Mouse (Mus musculus) embryonic facial prominence, embryonic 11.5 days (tissue): Measurements from ENCODE around the gene Dedd2. TPM values are rescaled to one million over a fixed set of nuclear protein-coding genes. Genes with fewer than 3 reads are reported as not detected.

Source experiments
- ATAC-seq: fragments of 200-750 bp; cut with Nextera tagmentation; replicated peaks from 2 replicates; pipeline ENCODE4 v1.8.0; 2017; ENCODE audit warnings: low read depth; ENCODE audit not compliant: insufficient number of reproducible peaks, low FRiP score, low TSS enrichment
- DNase-seq: peaks from one replicate; pipeline ENCODE4 v3.0.0-alpha.2; 2015; ENCODE audit warnings: low spot score
- H3K27ac ChIP-seq: fragments of 300-500 bp; sonication (generic); replicated peaks from 2 replicates; pipeline ENCODE4 v1.5.1; 2014; ENCODE audit warnings: mild to moderate bottlenecking, low read depth, low read length, control low read depth
- H3K27me3 ChIP-seq: fragments of 300-500 bp; sonication (generic); 2 replicates; pipeline ENCODE4 v1.6.1; 2014; ENCODE audit warnings: mild to moderate bottlenecking, low read length, moderate library complexity, mixed read lengths; ENCODE audit not compliant: control insufficient read depth, insufficient read depth
- H3K36me3 ChIP-seq: fragments of 300-500 bp; sonication (generic); replicated peaks from 2 replicates; pipeline ENCODE4 v1.6.1; 2014; ENCODE audit warnings: low read depth, mild to moderate bottlenecking, low read length, moderate library complexity, mixed read lengths; ENCODE audit not compliant: control insufficient read depth, insufficient read depth
- H3K4me1 ChIP-seq: fragments of 300-500 bp; sonication (generic); 2 replicates; pipeline ENCODE4 v1.6.1; 2014; ENCODE audit warnings: low read length, mixed read lengths; ENCODE audit not compliant: control insufficient read depth, insufficient read depth
- H3K4me2 ChIP-seq: fragments of 300-500 bp; sonication (generic); 2 replicates; pipeline ENCODE4 v1.6.1; 2014; ENCODE audit warnings: low read depth, mild to moderate bottlenecking, control low read depth, low read length, moderate library complexity
- H3K4me3 ChIP-seq: fragments of 300-500 bp; sonication (generic); 2 replicates; pipeline ENCODE4 v1.5.1; 2014; ENCODE audit warnings: low read depth, low read length, control low read depth
- H3K9ac ChIP-seq: fragments of 300-500 bp; sonication (generic); replicated peaks from 2 replicates; pipeline ENCODE4 v1.6.1; 2014; ENCODE audit warnings: mild to moderate bottlenecking, control low read depth, low read length
- H3K9me3 ChIP-seq: fragments of 300-500 bp; sonication (generic); replicated peaks from 2 replicates; pipeline ENCODE4 v1.6.1; 2016; ENCODE audit warnings: mild to moderate bottlenecking, low read length, inconsistent platforms, mixed read lengths; ENCODE audit not compliant: control insufficient read depth
- WGBS: fragments of 180-500 bp; shearing (Covaris S2); extraction: QIAGEN DNeasy Blood & Tissue Kit; methylation state at CpG from one replicate; pipeline ENCODE4 v1.1.7; 2014; 5-methylcytosine and 5-hydroxymethylcytosine counted together
- polyA plus RNA-seq: library from polyadenylated mRNA; unstranded; fragments of >200 nt; fragmentation: Nextera tagmentation; extraction: Ambion mirVana; gene quantifications from 2 replicates; pipeline ENCODE4 v1.2.1, GENCODE M21; 2014

Dedd2 gene
- polyA plus RNA-seq, 1 experiment from 2014 or later: 7.7 TPM

DNA sequence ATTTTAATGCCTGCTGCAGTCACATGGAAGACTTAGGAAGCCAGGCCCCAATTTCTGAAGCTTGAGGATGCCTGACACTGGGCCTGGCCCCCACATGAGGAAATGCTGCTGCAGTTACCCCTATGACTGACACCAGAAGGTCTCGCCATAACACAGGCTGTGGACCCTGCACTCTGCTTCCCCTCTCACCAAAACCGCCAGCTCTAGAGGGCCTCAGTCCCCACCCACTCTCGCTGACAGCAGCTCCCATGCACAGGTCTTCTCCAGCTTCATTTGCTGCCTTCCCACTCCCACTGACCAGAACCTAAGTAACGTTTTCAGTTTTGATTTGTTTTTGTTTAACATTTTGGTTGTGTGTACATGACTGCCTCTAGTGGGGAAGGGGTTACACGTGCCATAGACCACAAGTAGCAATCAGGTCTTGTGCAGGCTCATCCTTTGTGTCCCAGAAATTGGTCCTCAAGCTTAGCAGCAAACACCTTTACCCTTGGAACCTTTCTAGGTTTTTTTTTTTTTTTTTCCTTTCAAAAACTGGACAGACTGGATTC, 11.8 kb upstream of the Dedd2 start:
- Histone ChIP-seq H3K4me3 (no peak overlapping the region), H3K9me3 (no peaks in the 10 kb centered on the region), H3K4me2 (no peak overlapping the region), H3K9ac (no peak overlapping the region), H3K27ac (no peak overlapping the region), H3K27me3 (no peaks in the 10 kb centered on the region), H3K4me1 (no peaks in the 10 kb centered on the region; the same call in 1 of the 2 replicates), H3K36me3 (peaks cover 17% of the 10 kb centered on the region)
- 63% methylated on average over 5 of the region's 5 CpGs for WGBS
- ATAC-seq: no peak
- no peak for DNase-seq

DNA sequence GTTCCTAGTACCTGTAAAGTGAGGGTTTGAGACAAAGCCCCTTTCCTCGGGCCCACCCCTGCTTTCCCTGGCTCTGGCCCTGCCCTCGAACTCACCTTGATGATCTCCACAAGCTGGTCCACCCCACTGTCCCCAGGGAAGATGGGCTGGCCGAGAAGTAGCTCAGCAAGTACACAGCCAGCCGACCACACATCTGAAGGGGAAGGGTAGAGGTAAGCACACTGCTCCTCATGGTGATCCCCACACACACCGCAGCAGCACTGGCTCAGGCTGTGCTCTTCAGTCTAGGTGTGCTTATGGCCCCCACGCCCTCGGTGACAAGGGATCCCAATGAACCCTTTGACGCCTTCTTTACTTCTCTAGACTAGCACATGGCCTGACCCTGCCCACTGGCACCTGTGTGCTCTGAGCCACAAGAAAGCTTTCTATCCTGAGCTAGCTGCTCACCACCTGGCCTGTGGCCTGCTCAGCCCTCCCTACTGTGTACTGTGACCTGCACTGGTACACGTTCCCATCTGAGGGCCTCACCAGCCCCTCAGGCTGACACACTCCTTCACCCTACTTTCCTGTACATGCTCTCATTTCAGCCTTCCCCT, 10.4 kb upstream of the Dedd2 start:
- Histone ChIP-seq H3K9me3 (no peaks in the 10 kb centered on the region), H3K4me1 (no peaks in the 10 kb centered on the region), H3K27ac (no peak overlapping the region), H3K4me2 (no peak overlapping the region), H3K4me3 (no peak overlapping the region), H3K36me3 (peaks cover 21% of the 10 kb centered on the region), H3K27me3 (no peaks in the 10 kb centered on the region), H3K9ac (no peak overlapping the region)
- ATAC-seq: no peak
- no peak for DNase-seq
- WGBS: 82% methylated on average over 9 of the region's 9 CpGs

DNA sequence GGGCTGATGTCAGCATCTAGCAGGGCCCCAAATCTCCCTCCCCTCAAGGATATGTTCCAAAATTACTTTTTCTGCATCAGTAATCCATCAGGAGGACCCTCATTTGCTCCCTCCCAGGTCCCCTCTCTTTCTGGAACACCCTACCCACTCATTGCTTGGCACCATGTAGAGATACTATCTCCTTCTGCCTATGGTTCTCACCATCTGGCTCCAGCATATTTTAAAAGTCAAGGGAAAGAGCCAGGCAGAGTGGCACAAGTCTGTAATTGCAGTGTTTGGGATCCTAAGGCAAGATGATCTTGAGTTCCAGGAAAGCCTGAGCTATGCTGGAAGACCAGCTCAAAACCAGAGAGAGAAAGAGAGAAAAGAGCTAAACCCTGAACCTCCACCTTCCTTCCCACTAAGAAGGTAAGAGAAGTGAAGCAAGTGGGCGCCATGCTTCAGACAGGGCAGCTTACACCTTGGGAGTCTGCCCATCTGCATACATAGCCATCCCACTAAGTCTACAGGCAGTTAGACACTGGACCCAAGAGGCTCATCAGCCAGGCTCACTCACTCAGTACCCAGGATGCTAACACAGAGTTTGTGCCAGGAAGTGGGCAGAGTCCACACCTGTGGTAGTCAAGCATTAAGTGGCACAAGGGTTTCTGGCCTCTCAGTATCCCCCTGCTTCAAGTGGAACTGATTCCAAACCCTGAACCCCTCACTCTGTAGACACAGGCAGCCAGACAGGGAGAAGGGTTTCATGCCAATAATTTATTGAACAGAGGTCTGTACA, 7.3 kb upstream of the Dedd2 start:
- Histone ChIP-seq H3K27me3 (no peaks in the 10 kb centered on the region), H3K36me3 (peaks cover 23% of the 10 kb centered on the region), H3K9ac (no peak overlapping the region), H3K4me2 (no peak overlapping the region), H3K4me1 (no peaks in the 10 kb centered on the region), H3K4me3 (no peak overlapping the region), H3K27ac (no peak overlapping the region), H3K9me3 (no peaks in the 10 kb centered on the region)
- DNase-seq (no peak), ATAC-seq (no peak)
- 100% methylated on average over 1 of the region's 1 CpGs for WGBS

DNA sequence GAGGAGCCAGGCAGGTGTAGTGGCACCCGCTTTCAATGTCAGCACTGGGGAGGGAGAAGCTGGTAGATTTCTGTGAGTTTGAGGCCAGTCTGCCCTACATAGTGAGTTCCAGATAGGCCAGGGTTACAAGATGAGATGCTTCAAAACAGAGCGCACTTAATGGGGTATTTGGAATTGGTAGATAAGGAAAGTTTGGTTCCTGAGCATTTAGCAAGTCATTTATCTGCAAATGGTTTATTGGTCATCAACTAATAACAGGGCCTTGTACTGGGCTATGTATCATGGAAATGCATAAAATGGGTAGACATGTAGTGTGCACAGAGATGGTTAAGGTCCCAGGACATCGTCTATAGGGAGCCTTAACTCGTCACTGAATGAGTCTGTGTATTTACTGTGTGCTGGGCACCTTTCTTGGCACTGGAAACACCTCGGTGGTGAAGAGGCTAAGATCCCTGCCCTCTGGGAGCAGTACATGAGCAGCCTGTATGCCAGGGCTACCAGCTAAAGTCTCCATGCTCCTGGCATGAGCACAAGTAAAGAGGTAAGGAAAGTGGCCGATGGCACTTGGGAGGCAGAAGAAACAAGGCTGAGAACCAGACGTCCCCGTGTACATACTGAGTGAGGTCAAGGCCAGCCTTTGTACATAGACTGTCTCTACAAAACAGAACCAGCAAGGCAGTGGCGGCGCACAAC, 2.0 kb upstream of the Dedd2 start:
- H3K9ac ChIP-seq: peak overlapping the region; percentile 78
- DNase-seq: no peak
- no peaks in the 10 kb centered on the region for H3K27me3 ChIP-seq
- H3K9me3 ChIP-seq: no peaks in the 10 kb centered on the region
- H3K4me2 ChIP-seq: peak overlapping the region; percentile 85
- no peak overlapping the region for H3K27ac ChIP-seq
- H3K4me1 ChIP-seq: peaks cover 9% of the 10 kb centered on the region
- ATAC-seq: no peak
- peak overlapping the region; percentile 70 for H3K4me3 ChIP-seq
- 84% methylated on average over 10 of the region's 10 CpGs for WGBS
- H3K36me3 ChIP-seq: peaks cover 9% of the 10 kb centered on the region

DNA sequence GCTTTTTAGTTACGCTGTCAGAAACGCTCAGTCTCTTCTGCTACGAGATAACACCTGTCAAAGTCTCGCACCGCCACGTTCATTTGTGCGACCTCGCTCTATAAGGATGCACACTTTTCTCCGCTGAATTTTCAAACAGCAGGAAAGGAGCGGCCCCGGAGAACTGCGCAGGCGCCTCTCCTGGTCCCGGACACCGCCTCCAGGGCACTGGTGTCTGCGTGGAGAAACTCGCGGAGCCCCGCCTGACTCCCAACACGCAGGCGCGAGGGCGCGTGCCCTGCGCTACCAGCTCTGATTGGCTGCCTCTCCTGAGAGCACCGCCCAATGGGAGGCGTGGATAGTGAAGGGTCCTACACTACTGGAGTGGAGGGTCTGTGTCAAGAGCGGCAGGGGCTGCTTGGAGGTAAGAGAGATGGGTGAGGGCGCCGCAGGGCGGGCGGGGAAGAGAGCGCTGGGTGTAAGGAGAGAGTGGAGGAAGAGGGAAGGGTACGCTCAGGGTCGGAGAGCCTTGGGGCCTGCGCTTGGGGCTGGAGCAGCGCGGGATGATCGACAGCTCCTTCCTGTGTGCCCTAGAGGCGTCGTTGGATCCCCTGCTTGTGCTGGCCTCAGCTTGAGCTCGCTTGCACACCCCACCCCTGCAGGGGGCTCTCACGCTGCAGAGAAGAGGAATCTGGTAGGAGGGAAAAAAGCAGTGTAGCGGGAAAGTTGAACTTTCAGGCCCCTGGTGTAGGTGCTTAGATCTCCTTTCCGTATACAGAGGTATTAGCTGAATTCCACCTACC, 878 bp upstream of the Dedd2 start, which contains the start of gene Zfp526:
Zfp526 (plus strand) TSS at position 324 of the 782 bp plus-strand sequence.
- H3K27me3 ChIP-seq: no peaks in the 10 kb centered on the region
- H3K9me3 ChIP-seq: no peaks in the 10 kb centered on the region
- peak; percentile 95 for ATAC-seq
- H3K4me3 ChIP-seq: peak within 1 kb of the TSS; percentile 70
- H3K4me2 ChIP-seq: peak within 1 kb of the TSS; percentile 85
- peak; percentile 99 for DNase-seq
- H3K9ac ChIP-seq: peak within 1 kb of the TSS; percentile 78
- peaks cover 5% of the 10 kb centered on the region for H3K36me3 ChIP-seq
- peak within 1 kb of the TSS; percentile 70 for H3K27ac ChIP-seq
- WGBS: under 1% methylated on average over 45 of the region's 45 CpGs
- H3K4me1 ChIP-seq: peaks cover 9% of the 10 kb centered on the region

DNA sequence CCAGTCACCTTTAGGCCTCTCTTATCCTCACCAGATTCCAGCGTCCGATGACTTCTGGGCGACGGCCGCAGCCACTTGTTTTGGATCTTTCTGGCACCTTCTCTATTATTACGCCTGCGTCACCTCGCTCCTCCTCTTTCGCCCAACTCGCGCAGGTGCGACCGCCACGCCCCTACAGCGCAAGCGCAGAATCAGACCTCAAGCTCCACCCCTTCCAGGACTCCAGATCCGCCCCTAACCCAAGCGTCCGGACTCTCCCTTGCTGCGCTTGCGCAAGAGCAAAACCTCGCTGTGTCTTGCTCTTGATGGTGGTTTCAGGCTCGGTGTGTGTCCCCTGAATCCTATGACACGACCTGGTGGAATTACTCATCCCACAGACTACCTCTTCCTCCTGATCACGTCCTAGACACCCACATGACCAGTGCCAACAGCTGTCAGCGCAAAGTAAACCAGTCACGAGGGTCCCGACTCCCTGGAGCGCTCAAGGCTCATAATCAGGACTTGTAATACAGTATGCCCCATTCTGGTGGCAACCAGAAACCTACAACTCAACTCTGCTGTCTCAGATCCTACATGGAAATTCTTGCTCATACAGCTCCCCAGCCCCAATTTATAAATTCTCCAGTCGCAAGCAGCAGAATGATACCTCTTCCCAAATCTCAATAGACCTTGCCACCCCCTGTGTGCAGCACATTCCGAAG, 509 bp downstream of the Dedd2 start:
- Histone ChIP-seq H3K27me3 (no peaks in the 10 kb centered on the region), H3K9ac (peak overlapping the region; percentile 81), H3K9me3 (no peaks in the 10 kb centered on the region), H3K4me2 (peak overlapping the region; percentile 85), H3K36me3 (no peaks in the 10 kb centered on the region; the same call in 1 of the 2 replicates), H3K27ac (0 out of 2 replicates have a peak overlapping the region, but pooled peaks have one; percentile 20), H3K4me1 (peaks cover 9% of the 10 kb centered on the region), H3K4me3 (peak overlapping the region; percentile 70)
- 3% methylated on average over 31 of the region's 31 CpGs for WGBS
- DNase-seq (peak; percentile 97), ATAC-seq (peak; percentile 54)

DNA sequence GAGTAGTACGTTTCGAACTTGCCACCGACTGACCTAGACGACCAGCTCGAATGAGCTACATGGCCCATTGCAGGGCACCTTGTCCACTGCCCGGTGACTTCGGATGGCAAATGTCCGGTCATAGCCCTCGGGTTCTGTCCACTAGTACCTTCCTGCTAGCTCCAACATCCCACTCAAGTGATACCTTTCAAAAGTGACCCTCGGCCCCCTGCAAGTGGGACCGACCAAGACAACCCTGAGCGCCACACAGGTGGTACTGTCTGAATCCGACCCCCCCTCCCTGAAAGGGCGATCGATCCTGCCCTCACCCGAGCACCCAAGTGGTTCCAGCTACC, 1.0 kb downstream of the Dedd2 start:
- 0% methylated on average over 16 of the region's 16 CpGs for WGBS
- H3K36me3 ChIP-seq: no peaks in the 10 kb centered on the region; the same call in 1 of the 2 replicates
- peak overlapping the region; percentile 85 for H3K4me2 ChIP-seq
- H3K27ac ChIP-seq: no peak overlapping the region
- H3K27me3 ChIP-seq: no peaks in the 10 kb centered on the region
- H3K4me3 ChIP-seq: peak overlapping the region; percentile 70
- H3K9me3 ChIP-seq: no peaks in the 10 kb centered on the region
- peaks cover 9% of the 10 kb centered on the region for H3K4me1 ChIP-seq
- ATAC-seq (peak; percentile 13; the same call in 1 of the 2 replicates), DNase-seq (no peak)
- H3K9ac ChIP-seq: peak overlapping the region; percentile 81
